Mouse (Mus musculus): ENCODE measurements around the gene 1700025G04Rik. TPM values are rescaled to one million over a fixed set of nuclear protein-coding genes. Genes with fewer than 3 reads are reported as not detected.

1700025G04Rik gene
- total and polyA plus RNA-seq, 3 experiments, result 0.16 TPM; not detected in 2

GRCm38 (mm10) chr1:152053112-152053511, 36.8 kb downstream of the 1700025G04Rik start:
- H3K4me3 ChIP-seq (ENCODE audit: low read depth, low read length), result no peak overlapping the region
- no peaks in the 10 kb centered on the region for H3K36me3 ChIP-seq (replicated peaks)
- H3K27me3 ChIP-seq (ENCODE audit: insufficient read depth, low read length), result no peaks in the 10 kb centered on the region
- ATAC-seq (ENCODE audit: extremely low read depth, insufficient number of reproducible peaks, low FRiP score, poor library complexity, severe bottlenecking) (no peak), DNase-seq (ENCODE audit: low spot score) (no peak)
- no peak for TF ChIP-seq TAL1 (conservative IDR thresholded peaks at IDR 0.05; ENCODE audit: low read depth, low read length)
- no peak for TF ChIP-seq CTCF (IDR thresholded peaks at IDR 0.05; ENCODE audit: low read depth, low read length)
- TF ChIP-seq POLR2AphosphoS5 (IDR thresholded peaks at IDR 0.05; ENCODE audit: insufficient replicate concordance, low read depth, low read length), result no peak
- TF ChIP-seq GATA2 (IDR thresholded peaks at IDR 0.05; ENCODE audit: borderline replicate concordance, low read depth, low read length), result no peak
- TF ChIP-seq GATA1 (IDR thresholded peaks at IDR 0.05; ENCODE audit: borderline replicate concordance, low read length), result no peak
- H3K9me3 ChIP-seq (replicated peaks), result peaks cover 67% of the 10 kb centered on the region
- H3K4me1 ChIP-seq (ENCODE audit: insufficient read depth, low read depth, low read length), result no peaks in the 10 kb centered on the region

- Histone ChIP-seq H3K36me3 (replicated peaks) (no peaks in the 10 kb centered on the region), H3K4me3 (ENCODE audit: low read depth, low read length) (no peak overlapping the region), H3K9me3 (replicated peaks) (peaks cover 71% of the 10 kb centered on the region), H3K4me1 (ENCODE audit: insufficient read depth, low read depth, low read length) (no peaks in the 10 kb centered on the region), H3K27me3 (ENCODE audit: insufficient read depth, low read length) (no peaks in the 10 kb centered on the region)
- DNase-seq (ENCODE audit: low spot score) (no peak), ATAC-seq (ENCODE audit: extremely low read depth, insufficient number of reproducible peaks, low FRiP score, poor library complexity, severe bottlenecking) (no peak)
- no peak for TF ChIP-seq TAL1 (conservative IDR thresholded peaks at IDR 0.05; ENCODE audit: low read depth, low read length)
- no peak for TF ChIP-seq GATA1 (IDR thresholded peaks at IDR 0.05; ENCODE audit: borderline replicate concordance, low read length)
- TF ChIP-seq CTCF (IDR thresholded peaks at IDR 0.05; ENCODE audit: low read depth, low read length), result no peak
- TF ChIP-seq GATA2 (IDR thresholded peaks at IDR 0.05; ENCODE audit: borderline replicate concordance, low read depth, low read length), result no peak
- TF ChIP-seq POLR2AphosphoS5 (IDR thresholded peaks at IDR 0.05; ENCODE audit: insufficient replicate concordance, low read depth, low read length), result no peak
Observed at GRCm38 (mm10) chr1:152051858-152052257, 38.1 kb downstream of the 1700025G04Rik start.

- Histone ChIP-seq H3K27me3 (ENCODE audit: insufficient read depth, low read length) (no peaks in the 10 kb centered on the region), H3K4me3 (ENCODE audit: low read depth, low read length) (no peak overlapping the region), H3K36me3 (replicated peaks) (no peaks in the 10 kb centered on the region), H3K9me3 (replicated peaks) (peaks cover 81% of the 10 kb centered on the region), H3K4me1 (ENCODE audit: insufficient read depth, low read depth, low read length) (no peaks in the 10 kb centered on the region)
- no peak for ATAC-seq (ENCODE audit: extremely low read depth, insufficient number of reproducible peaks, low FRiP score, poor library complexity, severe bottlenecking)
- DNase-seq (ENCODE audit: low spot score), result no peak
- TF ChIP-seq CTCF (IDR thresholded peaks at IDR 0.05; ENCODE audit: low read depth, low read length), result no peak
- no peak for TF ChIP-seq TAL1 (conservative IDR thresholded peaks at IDR 0.05; ENCODE audit: low read depth, low read length)
- no peak for TF ChIP-seq POLR2AphosphoS5 (IDR thresholded peaks at IDR 0.05; ENCODE audit: insufficient replicate concordance, low read depth, low read length)
- no peak for TF ChIP-seq GATA1 (IDR thresholded peaks at IDR 0.05; ENCODE audit: borderline replicate concordance, low read length)
- TF ChIP-seq GATA2 (IDR thresholded peaks at IDR 0.05; ENCODE audit: borderline replicate concordance, low read depth, low read length), result no peak
Observed at GRCm38 (mm10) chr1:152050037-152050436, 39.9 kb downstream of the 1700025G04Rik start.

- ATAC-seq (ENCODE audit: extremely low read depth, insufficient number of reproducible peaks, low FRiP score, poor library complexity, severe bottlenecking) (no peak), DNase-seq (ENCODE audit: low spot score) (no peak)
- Histone ChIP-seq H3K27me3 (ENCODE audit: insufficient read depth, low read length) (no peaks in the 10 kb centered on the region), H3K36me3 (replicated peaks) (no peaks in the 10 kb centered on the region), H3K9me3 (replicated peaks) (peaks cover 73% of the 10 kb centered on the region), H3K4me3 (ENCODE audit: low read depth, low read length) (no peak overlapping the region), H3K4me1 (ENCODE audit: insufficient read depth, low read depth, low read length) (no peaks in the 10 kb centered on the region)
- TF ChIP-seq POLR2AphosphoS5 (IDR thresholded peaks at IDR 0.05; ENCODE audit: insufficient replicate concordance, low read depth, low read length) (no peak), TAL1 (conservative IDR thresholded peaks at IDR 0.05; ENCODE audit: low read depth, low read length) (no peak), GATA2 (IDR thresholded peaks at IDR 0.05; ENCODE audit: borderline replicate concordance, low read depth, low read length) (no peak), GATA1 (IDR thresholded peaks at IDR 0.05; ENCODE audit: borderline replicate concordance, low read length) (no peak), CTCF (IDR thresholded peaks at IDR 0.05; ENCODE audit: low read depth, low read length) (no peak)
Observed at GRCm38 (mm10) chr1:152048291-152048690, 41.6 kb downstream of the 1700025G04Rik start.

- ATAC-seq (ENCODE audit: extremely low read depth, insufficient number of reproducible peaks, low FRiP score, poor library complexity, severe bottlenecking), result no peak
- Histone ChIP-seq H3K4me1 (ENCODE audit: insufficient read depth, low read depth, low read length) (no peaks in the 10 kb centered on the region), H3K9me3 (replicated peaks) (peaks cover 66% of the 10 kb centered on the region), H3K36me3 (replicated peaks) (no peaks in the 10 kb centered on the region), H3K4me3 (ENCODE audit: low read depth, low read length) (no peak overlapping the region), H3K27me3 (ENCODE audit: insufficient read depth, low read length) (no peaks in the 10 kb centered on the region)
- DNase-seq (ENCODE audit: low spot score), result no peak
- no peak for TF ChIP-seq GATA1 (IDR thresholded peaks at IDR 0.05; ENCODE audit: borderline replicate concordance, low read length)
- TF ChIP-seq TAL1 (conservative IDR thresholded peaks at IDR 0.05; ENCODE audit: low read depth, low read length), result no peak
- TF ChIP-seq GATA2 (IDR thresholded peaks at IDR 0.05; ENCODE audit: borderline replicate concordance, low read depth, low read length), result no peak
- TF ChIP-seq CTCF (IDR thresholded peaks at IDR 0.05; ENCODE audit: low read depth, low read length), result no peak
- no peak for TF ChIP-seq POLR2AphosphoS5 (IDR thresholded peaks at IDR 0.05; ENCODE audit: insufficient replicate concordance, low read depth, low read length)
Observed at GRCm38 (mm10) chr1:152047416-152047815, 42.5 kb downstream of the 1700025G04Rik start.

GRCm38 (mm10) chr1:152043453-152043852, 46.5 kb downstream of the 1700025G04Rik start:
- Histone ChIP-seq H3K9me3 (replicated peaks) (peaks cover 46% of the 10 kb centered on the region), H3K4me3 (ENCODE audit: low read depth, low read length) (no peak overlapping the region), H3K27me3 (ENCODE audit: insufficient read depth, low read length) (no peaks in the 10 kb centered on the region), H3K36me3 (replicated peaks) (no peaks in the 10 kb centered on the region), H3K4me1 (ENCODE audit: insufficient read depth, low read depth, low read length) (no peaks in the 10 kb centered on the region)
- no peak for DNase-seq (ENCODE audit: low spot score)
- no peak for TF ChIP-seq GATA1 (IDR thresholded peaks at IDR 0.05; ENCODE audit: borderline replicate concordance, low read length)
- no peak for TF ChIP-seq GATA2 (IDR thresholded peaks at IDR 0.05; ENCODE audit: borderline replicate concordance, low read depth, low read length)
- TF ChIP-seq TAL1 (conservative IDR thresholded peaks at IDR 0.05; ENCODE audit: low read depth, low read length), result no peak
- TF ChIP-seq POLR2AphosphoS5 (IDR thresholded peaks at IDR 0.05; ENCODE audit: insufficient replicate concordance, low read depth, low read length), result no peak
- TF ChIP-seq CTCF (IDR thresholded peaks at IDR 0.05; ENCODE audit: low read depth, low read length), result no peak
- no peak for ATAC-seq (ENCODE audit: extremely low read depth, insufficient number of reproducible peaks, low FRiP score, poor library complexity, severe bottlenecking)

Data from G1E (cell line).